Mouse (Mus musculus) neural tube, embryonic 11.5 days (tissue): ENCODE data around the gene Tbc1d22a. TPM values are rescaled to one million over a fixed set of nuclear protein-coding genes. Genes with fewer than 3 reads are reported as not detected.
"Not testable (repeated sequence)": the region's sequence is repeated elsewhere in the genome, so short reads cannot be mapped to it uniquely, and the experiment has no call there.

ENCODE experiments used
- ATAC-seq: fragments of 200-750 bp; cut with Nextera tagmentation; 2 replicates; pipeline ENCODE4 v1.8.0; 2017; ENCODE audit warnings: moderate number of reproducible peaks, mild to moderate bottlenecking, moderate TSS enrichment, moderate library complexity; ENCODE audit not compliant: insufficient read depth, low FRiP score, low TSS enrichment
- DNase-seq: peaks from one replicate; pipeline ENCODE4 v3.0.0-alpha.2; 2015; ENCODE audit warnings: low spot score
- H3K27ac ChIP-seq: fragments of 300-500 bp; sonication (generic); 2 replicates; pipeline ENCODE4 v1.5.1; 2014; ENCODE audit warnings: low read depth, mild to moderate bottlenecking, low read length
- H3K27me3 ChIP-seq: fragments of 300-500 bp; sonication (generic); 2 replicates; pipeline ENCODE4 v1.6.1; 2014; ENCODE audit warnings: mild to moderate bottlenecking, low read length, mixed read lengths; ENCODE audit not compliant: control insufficient read depth, insufficient read depth
- H3K36me3 ChIP-seq: fragments of 300-500 bp; sonication (generic); 2 replicates; pipeline ENCODE4 v1.6.1; 2014; ENCODE audit warnings: mild to moderate bottlenecking, low read length, moderate library complexity, mixed read lengths; ENCODE audit not compliant: control insufficient read depth, insufficient read depth
- H3K4me1 ChIP-seq: fragments of 300-500 bp; sonication (generic); 2 replicates; pipeline ENCODE4 v1.6.1; 2014; ENCODE audit warnings: low read length, mixed read lengths; ENCODE audit not compliant: control insufficient read depth, insufficient read depth
- H3K4me2 ChIP-seq: fragments of 300-500 bp; sonication (generic); 2 replicates; pipeline ENCODE4 v1.6.1; 2014; ENCODE audit warnings: low read depth, mild to moderate bottlenecking, moderate library complexity
- H3K4me3 ChIP-seq: fragments of 300-500 bp; sonication (generic); 2 replicates; pipeline ENCODE4 v1.5.1; 2014; ENCODE audit warnings: low read depth, low read length
- H3K9ac ChIP-seq: fragments of 300-500 bp; sonication (generic); 2 replicates; pipeline ENCODE4 v1.6.1; 2014; ENCODE audit warnings: mild to moderate bottlenecking, low read length
- H3K9me3 ChIP-seq: fragments of 300-500 bp; sonication (generic); 2 replicates; pipeline ENCODE4 v1.6.1; 2016; ENCODE audit warnings: low read length; ENCODE audit not compliant: control insufficient read depth
- WGBS: fragments of 180-500 bp; shearing (Covaris S2); extraction: QIAGEN DNeasy Blood & Tissue Kit; methylation state at CpG from one replicate; pipeline ENCODE4 v1.1.7; 2014; 5-methylcytosine and 5-hydroxymethylcytosine counted together
- polyA plus RNA-seq: library from polyadenylated mRNA; unstranded; fragments of >200 nt; fragmentation: Nextera tagmentation; extraction: Ambion mirVana; gene quantifications from 2 replicates; pipeline ENCODE4 v1.2.1, GENCODE M21; 2014

The Tbc1d22a gene
- polyA plus RNA-seq, 1 experiment from 2014 or later = 9.9 TPM

GRCm38 (mm10) chr15:86194676-86195453 lies 19.4 kb upstream of the Tbc1d22a start:
- H3K36me3 ChIP-seq, DNase-seq, H3K4me2 ChIP-seq, H3K9me3 ChIP-seq, H3K27me3 ChIP-seq, H3K4me3 ChIP-seq, H3K9ac ChIP-seq, H3K27ac ChIP-seq, H3K4me1 ChIP-seq: not testable (repeated sequence)
- peak; percentile 91 for ATAC-seq
- 73% methylated on average over 55 of the region's 55 CpGs for WGBS

DNA sequence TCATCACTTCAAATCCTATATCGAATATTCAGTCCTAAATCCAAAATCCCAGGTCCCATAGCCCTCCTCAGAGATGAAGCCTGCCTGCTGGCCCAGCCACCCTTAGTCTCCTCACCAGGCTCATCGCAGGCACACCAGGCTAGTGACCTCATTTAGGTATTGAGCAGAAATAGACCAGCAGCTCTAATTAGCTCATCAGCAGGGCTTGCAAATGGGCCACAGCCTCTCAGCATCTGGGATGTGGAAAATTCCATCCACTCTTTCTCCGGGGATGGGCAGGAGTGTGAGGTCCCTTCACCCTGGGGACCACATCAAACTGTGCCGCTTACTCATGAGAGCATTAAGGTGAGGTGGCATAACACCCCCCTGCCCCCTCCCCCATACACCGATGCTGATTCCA lies 15.2 kb upstream of the Tbc1d22a start:
- H3K36me3 ChIP-seq = no peaks in the 10 kb centered on the region
- no peak for ATAC-seq
- DNase-seq = no peak
- no peak overlapping the region for H3K4me2 ChIP-seq
- H3K9me3 ChIP-seq = no peaks in the 10 kb centered on the region
- no peaks in the 10 kb centered on the region for H3K27me3 ChIP-seq
- H3K9ac ChIP-seq = no peak overlapping the region
- H3K27ac ChIP-seq = no peak overlapping the region
- H3K4me3 ChIP-seq = no peak overlapping the region
- WGBS = 85% methylated on average over 5 of the region's 5 CpGs
- H3K4me1 ChIP-seq = no peaks in the 10 kb centered on the region

GRCm38 (mm10) chr15:86199482-86199881 lies 14.8 kb upstream of the Tbc1d22a start:
- Histone ChIP-seq H3K9ac (no peak overlapping the region), H3K4me2 (no peak overlapping the region), H3K4me1 (no peaks in the 10 kb centered on the region), H3K27ac (no peak overlapping the region), H3K36me3 (no peaks in the 10 kb centered on the region), H3K4me3 (no peak overlapping the region), H3K27me3 (no peaks in the 10 kb centered on the region), H3K9me3 (no peaks in the 10 kb centered on the region)
- WGBS = 85% methylated on average over 4 of the region's 4 CpGs
- no peak for DNase-seq
- ATAC-seq = no peak

DNA sequence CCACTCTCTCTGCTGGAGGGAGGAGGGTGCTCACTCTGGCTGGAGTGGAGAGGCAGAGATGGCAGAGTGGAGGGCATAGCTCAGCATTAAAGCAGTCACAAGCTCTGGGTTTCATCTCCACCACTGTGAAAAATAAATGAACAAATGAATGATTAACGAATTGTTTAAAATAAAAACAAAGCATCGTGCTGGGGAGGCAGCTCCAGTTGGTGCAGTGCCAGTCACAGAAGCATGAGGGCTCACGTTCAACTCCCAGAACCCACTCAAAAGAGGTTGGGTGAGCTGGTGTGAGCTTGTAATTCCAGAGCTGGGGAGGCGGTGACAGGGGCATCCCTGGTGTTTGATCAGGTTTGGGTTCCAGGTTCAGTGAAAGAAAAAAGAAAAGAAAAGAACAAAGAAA lies 14.1 kb upstream of the Tbc1d22a start:
- WGBS = 57% methylated on average over 4 of the region's 4 CpGs
- H3K27ac ChIP-seq = no peak overlapping the region
- DNase-seq (no peak), ATAC-seq (no peak)
- no peak overlapping the region for H3K9ac ChIP-seq
- H3K4me1 ChIP-seq = no peaks in the 10 kb centered on the region
- H3K4me3 ChIP-seq = no peak overlapping the region
- H3K27me3 ChIP-seq = no peaks in the 10 kb centered on the region
- no peaks in the 10 kb centered on the region for H3K9me3 ChIP-seq
- no peak overlapping the region for H3K4me2 ChIP-seq
- H3K36me3 ChIP-seq = no peaks in the 10 kb centered on the region

DNA sequence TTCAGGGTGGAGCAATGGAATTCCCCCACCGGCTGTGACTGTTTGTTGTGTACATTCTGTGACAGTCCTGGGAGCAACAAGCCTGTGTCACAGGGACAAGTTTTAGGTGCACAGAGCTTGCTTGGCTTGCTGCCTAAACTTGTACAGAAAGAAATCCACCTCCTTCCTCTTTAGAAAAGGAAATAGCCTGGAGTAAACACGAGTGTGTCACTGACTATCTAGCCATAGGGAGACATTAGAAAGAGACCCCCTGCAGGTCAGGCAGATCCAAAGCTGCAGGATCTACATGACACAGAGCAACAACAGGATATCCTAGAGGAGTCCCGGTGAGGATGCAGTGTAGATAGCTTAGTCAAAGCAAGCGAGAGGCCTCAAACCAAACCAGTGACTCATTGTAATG lies 13.2 kb upstream of the Tbc1d22a start:
- Histone ChIP-seq H3K4me3 (no peak overlapping the region), H3K4me1 (no peaks in the 10 kb centered on the region), H3K27ac (no peak overlapping the region), H3K36me3 (no peaks in the 10 kb centered on the region), H3K9me3 (no peaks in the 10 kb centered on the region), H3K27me3 (no peaks in the 10 kb centered on the region), H3K4me2 (no peak overlapping the region), H3K9ac (no peak overlapping the region)
- WGBS = 52% methylated on average over 4 of the region's 4 CpGs
- ATAC-seq (no peak), DNase-seq (no peak)

- ATAC-seq (no peak), DNase-seq (no peak)
- Histone ChIP-seq H3K4me1 (no peaks in the 10 kb centered on the region), H3K4me3 (no peak overlapping the region), H3K36me3 (no peaks in the 10 kb centered on the region), H3K27me3 (no peaks in the 10 kb centered on the region), H3K4me2 (no peak overlapping the region), H3K9ac (no peak overlapping the region), H3K27ac (no peak overlapping the region), H3K9me3 (no peaks in the 10 kb centered on the region)
- WGBS = 77% methylated on average over 9 of the region's 9 CpGs
These were observed 12.4 kb upstream of the Tbc1d22a start for GRCm38 (mm10) chr15:86201696-86202330.

GRCm38 (mm10) chr15:86202640-86203039 lies 11.6 kb upstream of the Tbc1d22a start:
- Histone ChIP-seq H3K27me3 (no peaks in the 10 kb centered on the region), H3K27ac (no peak overlapping the region), H3K36me3 (no peaks in the 10 kb centered on the region), H3K4me1 (no peaks in the 10 kb centered on the region), H3K9me3 (no peaks in the 10 kb centered on the region), H3K4me2 (no peak overlapping the region), H3K9ac (no peak overlapping the region), H3K4me3 (no peak overlapping the region)
- ATAC-seq (no peak), DNase-seq (no peak)
- 50% methylated on average over 6 of the region's 6 CpGs for WGBS

DNA sequence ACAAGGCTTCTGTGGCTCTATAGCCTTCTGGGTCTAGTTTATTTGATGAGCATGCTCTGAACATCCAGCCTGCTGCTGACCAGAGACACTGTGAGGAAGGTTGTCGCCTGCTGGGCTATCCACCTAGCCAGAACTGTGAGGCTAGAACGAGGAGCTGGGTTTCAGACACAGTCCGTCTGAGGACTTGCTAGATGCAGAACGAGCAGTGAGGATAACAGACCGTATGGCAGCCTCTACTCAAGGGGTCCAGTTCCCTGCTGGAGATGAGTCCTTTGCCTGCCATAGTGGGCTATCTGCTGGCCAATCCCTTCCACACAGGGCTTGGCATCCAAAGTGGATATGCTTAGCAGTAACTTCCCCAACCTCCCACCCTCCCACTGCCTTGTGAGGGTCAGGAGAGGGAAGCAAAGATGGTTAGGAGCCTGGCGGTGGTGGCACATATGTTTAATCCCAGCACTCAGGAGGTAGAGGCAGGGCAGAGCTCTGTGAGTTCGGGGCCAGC lies 10.9 kb upstream of the Tbc1d22a start:
- H3K4me1 ChIP-seq = no peaks in the 10 kb centered on the region
- no peaks in the 10 kb centered on the region for H3K36me3 ChIP-seq
- no peak overlapping the region for H3K9ac ChIP-seq
- H3K27me3 ChIP-seq = no peaks in the 10 kb centered on the region
- ATAC-seq = no peak
- 85% methylated on average over 7 of the region's 7 CpGs for WGBS
- H3K4me2 ChIP-seq = no peak overlapping the region
- H3K9me3 ChIP-seq = no peaks in the 10 kb centered on the region
- no peak for DNase-seq
- H3K27ac ChIP-seq = no peak overlapping the region
- H3K4me3 ChIP-seq = no peak overlapping the region
